Mouse (Mus musculus) cerebellum, adult (tissue): ENCODE results near the gene Ift88.
A peak's percentile ranks its signal among the peaks of the same experiment; 100 is the strongest.

Source experiments
- ATAC-seq: cut with Nextera tagmentation; 2 replicates; pipeline ENCODE4 v1.9.2; 2017; ENCODE audit warnings: mild to moderate bottlenecking, moderate library complexity, mixed read lengths; ENCODE audit not compliant: insufficient number of reproducible peaks, low FRiP score, low TSS enrichment

Gene Ift88

GRCm38 (mm10) chr14:57529086-57529785, 105.4 kb downstream of the Ift88 start:
- no peak for ATAC-seq

- ATAC-seq, result no peak
Measured at GRCm38 (mm10) chr14:57529786-57530515, 106.1 kb downstream of the Ift88 start.

GRCm38 (mm10) chr14:57532577-57532976, 108.7 kb downstream of the Ift88 start:
- ATAC-seq, result no peak

GRCm38 (mm10) chr14:57533214-57533613, 109.4 kb downstream of the Ift88 start:
- no peak for ATAC-seq

GRCm38 (mm10) chr14:57533841-57534240, 110.0 kb downstream of the Ift88 start:
- no peak for ATAC-seq

GRCm38 (mm10) chr14:57534346-57534745, 110.5 kb downstream of the Ift88 start:
- ATAC-seq, result no peak

- ATAC-seq, result peak; percentile 10; the same call in 1 of the 2 replicates
Measured at GRCm38 (mm10) chr14:57534961-57535360, 111.1 kb downstream of the Ift88 start.

- ATAC-seq, result no peak
Measured at GRCm38 (mm10) chr14:57535646-57536045, 111.8 kb downstream of the Ift88 start.

- no peak for ATAC-seq
Measured at GRCm38 (mm10) chr14:57536820-57537219, 113.0 kb downstream of the Ift88 start.

- ATAC-seq, result no peak
Measured at GRCm38 (mm10) chr14:57537261-57538015, 113.6 kb downstream of the Ift88 start.

- ATAC-seq, result peak; percentile 51; the same call in 1 of the 2 replicates
Measured at GRCm38 (mm10) chr14:57540683-57541082, 116.8 kb downstream of the Ift88 start.

- ATAC-seq, result no peak
Measured at GRCm38 (mm10) chr14:57542231-57542630, 118.4 kb downstream of the Ift88 start.

GRCm38 (mm10) chr14:57543420-57544039, 119.7 kb downstream of the Ift88 start:
- ATAC-seq, result no peak

- ATAC-seq, result no peak
Measured at GRCm38 (mm10) chr14:57545526-57545925, 121.7 kb downstream of the Ift88 start.

GRCm38 (mm10) chr14:57546131-57546530, 122.3 kb downstream of the Ift88 start:
- no peak for ATAC-seq

GRCm38 (mm10) chr14:57546557-57547021, 122.7 kb downstream of the Ift88 start:
- ATAC-seq, result no peak

- ATAC-seq, result no peak
Measured at GRCm38 (mm10) chr14:57547062-57547461, 123.2 kb downstream of the Ift88 start.

GRCm38 (mm10) chr14:57552945-57553344, 129.1 kb downstream of the Ift88 start:
- no peak for ATAC-seq

- ATAC-seq, result no peak
Measured at GRCm38 (mm10) chr14:57554434-57554833, 130.6 kb downstream of the Ift88 start.

GRCm38 (mm10) chr14:57555471-57556070, 131.7 kb downstream of the Ift88 start:
- ATAC-seq, result peak; percentile 82
